Mouse (Mus musculus) adrenal gland (tissue): ENCODE measurements around the gene Elac2.

Experiments used
- intact Hi-C: fragments of 180-260 bp; cut with DNase I; formaldehyde crosslinking; loops from one replicate; pipeline ENCODE4 v1.15.1; 2025
- long read RNA-seq, 2 experiments: library from polyadenylated mRNA; unstranded; transcript quantifications; one replicate each; pipeline ENCODE4 v2.0.0; 2020; ENCODE audit warnings: borderline replicate concordance in 1 of 2; ENCODE audit not compliant: insufficient replicate concordance in 1 of 2

The Elac2 gene
- long read RNA-seq, experiment 1, transcript Elac2-202 (24 exons, 2,884 nt) = major isoform, 19 of 36 reads
- long read RNA-seq, experiment 1, partial matches to known transcripts = 7 of 36 reads
- long read RNA-seq, experiment 1, other reads (novel, unspliced or antisense) = 9 of 36 reads
- long read RNA-seq, experiment 2, transcript Elac2-202 (24 exons, 2,884 nt) = major isoform, 34 of 48 reads
- long read RNA-seq, experiment 2, transcript Elac2-201 (25 exons, 2,771 nt) = minor isoform, 5 of 48 reads
- long read RNA-seq, experiment 2, partial matches to known transcripts = 2 of 48 reads
- long read RNA-seq, experiment 2, other reads (novel, unspliced or antisense) = 7 of 48 reads

GRCm38 (mm10) chr11:64978720-64979488, at the start of gene Elac2:
Elac2 (plus strand) TSS chr11:64979038.
- intact Hi-C loops = no loop called here

GRCm38 (mm10) chr11:64929130-64929529, 49.7 kb upstream of the Elac2 start:
- intact Hi-C loops = no loop called here

GRCm38 (mm10) chr11:64931060-64931770, 47.6 kb upstream of the Elac2 start:
- intact Hi-C loops = no loop called here

DNA sequence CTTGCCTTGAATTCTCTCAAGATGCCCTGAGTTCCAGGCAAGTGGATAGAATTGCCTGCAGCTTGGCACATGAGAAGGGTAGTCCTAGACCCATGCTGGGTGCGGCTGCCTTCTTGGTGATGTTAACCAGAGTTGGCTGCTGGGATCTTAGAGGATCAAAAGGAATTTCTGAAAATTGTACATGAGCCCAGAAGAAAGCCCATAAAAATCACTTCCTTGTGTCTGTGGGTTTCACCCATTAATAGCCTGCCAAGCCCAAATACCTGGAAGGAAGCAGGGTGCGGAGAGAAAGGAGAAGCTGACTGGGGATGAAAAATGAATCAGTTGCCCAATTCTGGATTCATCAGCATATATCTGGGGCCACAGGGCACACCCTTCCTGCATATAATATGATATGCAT, 41.6 kb upstream of the Elac2 start:
- intact Hi-C loops = no loop called here

DNA sequence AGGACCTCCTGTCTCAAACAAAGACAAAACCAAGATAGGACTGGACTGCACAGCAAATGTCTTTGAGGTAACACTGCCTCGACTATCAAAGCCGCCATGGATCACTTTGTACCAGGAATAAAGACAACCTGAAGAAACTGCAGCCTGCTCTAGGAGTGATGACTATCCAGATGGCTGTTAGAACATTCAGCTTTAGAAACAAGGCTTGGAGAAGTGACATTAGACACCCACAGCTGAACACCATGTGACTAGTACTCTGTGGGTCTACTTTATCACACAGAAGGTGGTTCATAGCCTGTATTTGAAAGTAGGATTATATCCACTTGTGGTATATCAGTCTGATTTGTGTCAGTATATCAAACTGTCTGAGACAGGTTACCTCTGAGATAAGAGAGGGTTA, 37.6 kb upstream of the Elac2 start:
- intact Hi-C loops = no loop called here

GRCm38 (mm10) chr11:64949782-64950181, 29.1 kb upstream of the Elac2 start:
- intact Hi-C loops = no loop called here

GRCm38 (mm10) chr11:64956962-64957729, 21.7 kb upstream of the Elac2 start:
- intact Hi-C loops = no loop called here

GRCm38 (mm10) chr11:64962629-64963028, 16.2 kb upstream of the Elac2 start:
- intact Hi-C loops = loop anchor here (10.0 kb wide), 1 partner anchor 1038 kb away; the partner anchor contains the start of gene Hs3st3b1

DNA sequence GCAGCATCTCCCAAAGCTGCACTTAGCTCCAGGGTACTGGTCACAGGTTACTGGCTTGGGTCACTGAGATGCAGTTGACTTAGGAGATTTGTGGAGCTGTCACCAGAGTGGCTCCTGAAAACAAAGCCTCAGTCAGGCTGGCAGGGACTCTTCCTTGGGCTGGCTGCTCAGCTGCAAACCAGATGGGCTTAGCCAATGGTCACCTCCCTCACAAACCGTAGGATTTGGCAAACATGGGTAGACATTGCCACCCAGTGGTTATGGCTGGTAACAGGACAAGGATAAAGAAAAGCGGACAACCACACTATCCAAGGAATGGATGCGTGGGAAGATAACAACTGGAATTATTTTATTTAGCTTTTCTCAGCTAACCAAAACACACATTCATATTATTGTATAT, 10.3 kb upstream of the Elac2 start:
- intact Hi-C loops = loop anchor here (2.0 to 10.0 kb wide), 4 partner anchors 216 to 1701 kb away; partner anchors contain the start of gene Hs3st3b1

GRCm38 (mm10) chr11:64968939-64969342, 9.9 kb upstream of the Elac2 start:
- intact Hi-C loops = loop anchor here (2.0 to 10.0 kb wide), 4 partner anchors 217 to 1702 kb away; partner anchors contain the start of gene Hs3st3b1

- intact Hi-C loops = no loop called here
Measured at GRCm38 (mm10) chr11:64971471-64971988, 7.3 kb upstream of the Elac2 start.

DNA sequence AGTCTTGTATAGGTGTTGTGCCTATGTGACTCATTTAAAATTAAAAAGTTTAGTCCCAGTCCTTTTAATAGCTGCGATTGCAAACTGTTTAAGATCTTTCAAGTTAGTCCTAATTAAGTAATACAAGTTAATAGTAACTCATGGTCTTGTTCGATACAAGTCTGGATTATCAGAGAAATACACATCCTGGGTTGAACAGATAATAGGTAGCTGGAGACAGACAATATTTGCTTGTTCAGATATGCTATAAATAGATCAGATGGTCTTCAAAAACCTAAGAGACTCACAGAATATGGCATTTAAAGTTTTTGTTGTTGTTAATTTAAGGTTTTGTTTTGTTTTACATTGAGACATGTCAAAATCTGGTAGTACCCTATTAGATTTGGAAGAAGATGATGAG, 6.4 kb upstream of the Elac2 start:
- intact Hi-C loops = no loop called here

GRCm38 (mm10) chr11:64979489-64979845, 629 bp downstream of the Elac2 start:
- intact Hi-C loops = no loop called here

DNA sequence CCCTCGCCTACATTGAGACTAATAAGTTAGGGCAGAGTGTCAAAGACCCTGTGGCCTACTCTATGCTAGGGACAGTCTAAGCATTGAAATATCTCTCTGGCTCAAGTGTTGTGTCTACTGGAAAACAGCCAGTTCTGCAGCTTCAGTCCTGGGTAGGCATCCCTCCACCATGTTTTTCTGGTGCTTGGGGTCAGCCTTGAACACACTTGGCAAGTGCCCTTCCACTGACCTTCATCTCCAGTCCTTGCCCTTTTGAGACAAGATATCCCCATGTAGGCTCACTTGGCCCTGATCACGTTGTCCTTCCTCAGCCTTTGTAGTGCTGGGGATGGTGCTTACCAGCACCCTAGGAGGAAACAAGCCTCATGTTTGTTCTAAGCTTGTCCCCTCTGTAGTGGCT, 9.7 kb downstream of the Elac2 start:
- intact Hi-C loops = no loop called here

DNA sequence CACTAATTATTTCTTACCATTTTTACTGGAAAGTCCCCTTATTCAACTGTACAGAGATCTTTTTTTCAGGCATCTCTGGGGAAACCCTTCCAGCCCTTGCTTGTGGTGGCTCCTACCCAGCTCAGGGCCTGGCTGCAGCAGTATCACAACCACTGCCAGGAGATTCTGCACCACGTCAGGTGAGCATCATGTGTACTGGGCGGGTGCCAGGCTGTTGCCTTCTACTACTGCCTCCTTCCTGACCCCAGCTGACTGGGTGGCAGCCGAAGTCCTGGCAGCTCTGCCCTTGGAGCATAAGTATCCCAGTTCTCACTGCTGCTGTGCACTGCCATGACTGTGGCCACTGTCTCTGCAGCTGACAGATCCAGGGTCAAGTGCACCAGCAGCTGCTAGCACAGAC, 19.6 kb downstream of the Elac2 start:
- intact Hi-C loops = no loop called here

DNA sequence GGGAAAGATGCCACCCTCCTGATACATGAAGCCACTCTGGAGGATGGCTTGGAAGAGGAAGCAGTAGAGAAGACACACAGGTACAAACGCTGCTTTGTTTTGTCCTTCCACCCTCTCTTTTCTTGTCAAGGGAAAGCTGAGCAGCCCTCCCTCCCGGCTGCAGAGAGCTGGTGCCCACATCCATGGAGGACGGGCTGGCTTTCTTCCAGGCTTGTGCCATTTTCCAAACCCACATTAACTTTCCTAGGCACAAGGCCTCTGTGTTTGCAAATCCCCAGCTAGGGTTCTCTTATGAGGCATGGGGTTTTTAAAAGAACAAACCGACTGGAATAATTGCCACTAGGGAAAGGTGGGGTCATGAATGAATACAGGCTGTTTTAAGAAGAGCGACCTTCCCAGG, 20.8 kb downstream of the Elac2 start:
- intact Hi-C loops = no loop called here

GRCm38 (mm10) chr11:65001729-65002128, 22.9 kb downstream of the Elac2 start:
- intact Hi-C loops = no loop called here

DNA sequence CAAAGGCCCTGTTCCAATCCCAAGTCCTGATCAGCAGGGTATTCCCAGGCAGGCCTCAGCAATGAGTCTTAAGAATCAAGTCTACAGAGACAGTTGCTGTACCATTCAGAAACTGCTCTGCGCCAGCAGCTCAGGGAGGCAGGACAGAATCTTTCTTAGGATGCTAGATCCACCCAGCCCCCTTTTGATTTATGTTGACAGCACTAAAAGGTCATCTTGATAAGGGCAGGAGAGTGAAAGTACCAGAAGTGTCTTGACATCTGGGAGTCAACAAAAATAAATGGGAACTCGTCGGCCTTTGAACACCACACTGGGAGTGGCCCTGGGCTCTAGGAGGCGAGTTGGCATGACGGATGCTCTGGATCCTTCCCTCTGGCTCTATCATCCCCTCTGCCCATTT, 24.8 kb downstream of the Elac2 start:
- intact Hi-C loops = no loop called here

- intact Hi-C loops = no loop called here
Measured at GRCm38 (mm10) chr11:65004836-65005235, 26.0 kb downstream of the Elac2 start.

GRCm38 (mm10) chr11:65006047-65006446, 27.2 kb downstream of the Elac2 start:
- intact Hi-C loops = no loop called here

- intact Hi-C loops = no loop called here
Measured at GRCm38 (mm10) chr11:65013906-65014305, 35.1 kb downstream of the Elac2 start.
